Mouse (Mus musculus) lung, adult 2 months (tissue): ENCODE results near the gene Arap2.

ENCODE experiments used
- CTCF ChIP-seq: fragments of 200-500 bp; IDR thresholded peaks from 2 replicates; pipeline ENCODE4 v1.5.1; 2011; ENCODE audit warnings: mild to moderate bottlenecking, low read length, control low read depth; ENCODE audit not compliant: insufficient read depth
- POLR2A ChIP-seq: fragments of 200-500 bp; IDR thresholded peaks from 2 replicates; pipeline ENCODE4 v1.6.1; 2011; ENCODE audit warnings: low read depth, mild to moderate bottlenecking, control low read depth, low read length, borderline replicate concordance; ENCODE audit errors: extremely low read depth

DNA sequence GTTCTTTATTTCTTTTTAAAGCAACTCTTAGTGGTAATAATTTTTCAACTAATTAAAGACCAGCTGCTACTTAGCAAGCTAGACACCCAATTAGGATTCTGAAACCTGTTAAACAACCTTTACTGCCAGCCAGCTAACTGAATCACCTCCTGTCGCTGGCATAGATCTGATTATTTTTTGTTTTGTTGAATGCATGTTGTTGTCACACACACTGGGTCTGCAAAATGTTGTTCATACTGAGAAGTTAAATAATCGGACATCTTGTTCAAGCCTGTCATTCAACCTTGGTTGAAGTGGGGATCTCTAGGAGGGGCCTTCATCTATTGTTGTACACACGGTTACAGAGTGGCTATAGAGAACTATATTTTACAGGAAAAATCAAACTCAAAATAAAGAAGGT lies 184.3 kb downstream of the Arap2 start:
- no peak for TF ChIP-seq CTCF
- no peak for TF ChIP-seq POLR2A
